Comparison of ENCODE assay signal across 26 mouse cellular contexts in genomic region chr6:114264010-114264409, GRCm38 (mm10). TPM values are rescaled to one million over a fixed set of nuclear protein-coding genes. Genes with fewer than 3 reads are reported as not detected.
DNase-seq lines count a peak whose midpoint lies in the region; ATAC-seq and TF ChIP-seq lines count a peak whose summit lies in the region.
"Had no signal": no experiment of that assay in that cellular context is flagged by ENCODE, and none has a peak within 500 bp of the region (broad histone marks: within the 10 kb centered on the region; RNA-seq: fewer than 3 reads in every experiment).

No protein-coding gene starts in this region.

- no peak for ATAC-seq in heart, embryonic 13.5 days (ENCODE audit: extremely low read depth, insufficient number of reproducible peaks, low FRiP score, low TSS enrichment)
- ATAC-seq in midbrain, embryonic 14.5 days (ENCODE audit: low FRiP score, low TSS enrichment): no peak
- ATAC-seq in midbrain, postnatal 0 days (ENCODE audit: low FRiP score): no peak
- peak; percentile 51 for ATAC-seq in forebrain, embryonic 14.5 days
- peak; percentile 36; the same call in 1 of the 2 replicates for ATAC-seq in forebrain, postnatal 0 days
- ATAC-seq: CD4-positive, CD25-positive, alpha-beta regulatory T cell, adult 4 months; intestine, embryonic 16.5 days; liver, embryonic 12.5 days; liver, postnatal 0 days had no signal

- no peak overlapping the region for H3K27ac ChIP-seq in heart, embryonic 13.5 days (replicated peaks)
- H3K27ac ChIP-seq in midbrain, embryonic 14.5 days (replicated peaks; ENCODE audit: low read depth, low read length): peak overlapping the region; percentile 20; the same call in 1 of the 2 replicates
- H3K27ac ChIP-seq in midbrain, postnatal 0 days (ENCODE audit: low read depth, low read length): no peak overlapping the region
- peak overlapping the region; percentile 16; the same call in 1 of the 2 replicates for H3K27ac ChIP-seq in forebrain, embryonic 14.5 days (ENCODE audit: low read depth, low read length)
- H3K27ac ChIP-seq in forebrain, postnatal 0 days (ENCODE audit: low read depth, low read length): peak overlapping the region; percentile 64
- H3K27ac ChIP-seq: gastrocnemius, adult 2 months; liver, embryonic 12.5 days; midbrain, embryonic 12.5 days; neural tube, embryonic 12.5 days; stomach, embryonic 15.5 days had no signal

- H3K27me3 ChIP-seq in heart, embryonic 13.5 days (replicated peaks): peaks cover 69% of the 10 kb centered on the region
- H3K27me3 ChIP-seq in midbrain, embryonic 14.5 days (ENCODE audit: control insufficient read depth, insufficient read depth, low read length): no peaks in the 10 kb centered on the region
- no peaks in the 10 kb centered on the region for H3K27me3 ChIP-seq in midbrain, postnatal 0 days (ENCODE audit: insufficient read depth, low read length)
- H3K27me3 ChIP-seq in forebrain, embryonic 14.5 days (replicated peaks; ENCODE audit: control insufficient read depth, insufficient read depth, low read length): no peaks in the 10 kb centered on the region
- no peaks in the 10 kb centered on the region for H3K27me3 ChIP-seq in forebrain, postnatal 0 days (ENCODE audit: insufficient read depth, low read length)
- H3K27me3 ChIP-seq: neural tube, embryonic 12.5 days; stomach, embryonic 15.5 days had no signal

- 65% methylated on average over 3 of the region's 3 CpGs for WGBS in heart, embryonic 13.5 days
- 61% methylated on average over 3 of the region's 3 CpGs for WGBS in midbrain, embryonic 14.5 days
- 61% methylated on average over 3 of the region's 3 CpGs for whole genome bisulfite sequencing in midbrain, postnatal 0 days
- 18% methylated on average over 3 of the region's 3 CpGs for WGBS in forebrain, embryonic 14.5 days
- WGBS in forebrain, postnatal 0 days: 29% methylated on average over 3 of the region's 3 CpGs

- H3K4me1 ChIP-seq in heart, embryonic 13.5 days: peaks cover 17% of the 10 kb centered on the region
- H3K4me1 ChIP-seq in midbrain, embryonic 14.5 days (ENCODE audit: control insufficient read depth, insufficient read depth, low read length): peaks cover 18% of the 10 kb centered on the region
- H3K4me1 ChIP-seq in midbrain, postnatal 0 days (ENCODE audit: insufficient read depth, low read length): peaks cover 19% of the 10 kb centered on the region
- peaks cover 23% of the 10 kb centered on the region for H3K4me1 ChIP-seq in forebrain, embryonic 14.5 days (ENCODE audit: control insufficient read depth, insufficient read depth, low read length)
- peaks cover 13% of the 10 kb centered on the region; the same call in 1 of the 2 replicates for H3K4me1 ChIP-seq in forebrain, postnatal 0 days (ENCODE audit: insufficient read depth)
- H3K4me1 ChIP-seq: liver, embryonic 12.5 days; megakaryocyte, embryonic 14.5 days; stomach, embryonic 15.5 days had no signal

- H3K9ac ChIP-seq in heart, embryonic 13.5 days: no peak overlapping the region
- H3K9ac ChIP-seq in midbrain, embryonic 14.5 days (replicated peaks; ENCODE audit: low read length): no peak overlapping the region
- no peak overlapping the region for H3K9ac ChIP-seq in midbrain, postnatal 0 days (replicated peaks; ENCODE audit: low read length, poor library complexity, severe bottlenecking)
- H3K9ac ChIP-seq in forebrain, embryonic 14.5 days (ENCODE audit: low read length): no peak overlapping the region
- no peak overlapping the region for H3K9ac ChIP-seq in forebrain, postnatal 0 days
- H3K9ac ChIP-seq: liver, embryonic 12.5 days; liver, postnatal 0 days; midbrain, embryonic 12.5 days; neural tube, embryonic 12.5 days; stomach, embryonic 15.5 days had no signal

- 0 out of 2 replicates have a peak overlapping the region, but pooled peaks have one; percentile 1 for H3K4me2 ChIP-seq in heart, embryonic 13.5 days
- H3K4me2 ChIP-seq in midbrain, embryonic 14.5 days (ENCODE audit: low read length): no peak overlapping the region
- no peak overlapping the region for H3K4me2 ChIP-seq in midbrain, postnatal 0 days (ENCODE audit: low read depth, low read length, poor library complexity, severe bottlenecking)
- H3K4me2 ChIP-seq in forebrain, embryonic 14.5 days (ENCODE audit: low read length): no peak overlapping the region
- no peak overlapping the region for H3K4me2 ChIP-seq in forebrain, postnatal 0 days (ENCODE audit: low read depth)
- H3K4me2 ChIP-seq: liver, embryonic 12.5 days; midbrain, embryonic 12.5 days; neural tube, embryonic 12.5 days; stomach, embryonic 15.5 days had no signal

- no peak overlapping the region for H3K4me3 ChIP-seq in heart, embryonic 13.5 days
- H3K4me3 ChIP-seq in midbrain, embryonic 14.5 days (replicated peaks; ENCODE audit: low read depth, low read length): no peak overlapping the region
- H3K4me3 ChIP-seq in midbrain, postnatal 0 days (ENCODE audit: low read depth, low read length): no peak overlapping the region
- no peak overlapping the region for H3K4me3 ChIP-seq in forebrain, embryonic 14.5 days (ENCODE audit: low read depth, low read length)
- no peak overlapping the region for H3K4me3 ChIP-seq in forebrain, postnatal 0 days (ENCODE audit: low read depth, low read length)
- H3K4me3 ChIP-seq: gastrocnemius, adult 2 months; liver, embryonic 12.5 days; megakaryocyte, embryonic 14.5 days; midbrain, embryonic 12.5 days; neural tube, embryonic 12.5 days; stomach, embryonic 15.5 days had no signal

- no peak for TF ChIP-seq CTCF in midbrain, postnatal 0 days (IDR thresholded peaks at IDR 0.05)
- TF ChIP-seq CTCF in forebrain, postnatal 0 days (IDR thresholded peaks at IDR 0.05; ENCODE audit: low read depth): no peak

- H3K36me3 ChIP-seq in heart, embryonic 13.5 days: no peaks in the 10 kb centered on the region
- no peaks in the 10 kb centered on the region for H3K36me3 ChIP-seq in midbrain, embryonic 14.5 days (ENCODE audit: control insufficient read depth, insufficient read depth, low read length)
- H3K36me3 ChIP-seq in midbrain, postnatal 0 days (ENCODE audit: insufficient read depth, low read length): no peaks in the 10 kb centered on the region
- no peaks in the 10 kb centered on the region for H3K36me3 ChIP-seq in forebrain, embryonic 14.5 days (ENCODE audit: control insufficient read depth, insufficient read depth, low read length)
- no peaks in the 10 kb centered on the region for H3K36me3 ChIP-seq in forebrain, postnatal 0 days (ENCODE audit: insufficient read depth)
- H3K36me3 ChIP-seq: liver, embryonic 12.5 days; midbrain, embryonic 12.5 days; neural tube, embryonic 12.5 days; stomach, embryonic 15.5 days had no signal

- H3K9me3 ChIP-seq in heart, embryonic 13.5 days: no peaks in the 10 kb centered on the region
- H3K9me3 ChIP-seq in midbrain, embryonic 14.5 days (ENCODE audit: control insufficient read depth, low read length): no peaks in the 10 kb centered on the region
- H3K9me3 ChIP-seq in midbrain, postnatal 0 days (ENCODE audit: low read length): no peaks in the 10 kb centered on the region
- H3K9me3 ChIP-seq in forebrain, embryonic 14.5 days (replicated peaks; ENCODE audit: control insufficient read depth, low read length): no peaks in the 10 kb centered on the region
- no peaks in the 10 kb centered on the region for H3K9me3 ChIP-seq in forebrain, postnatal 0 days (ENCODE audit: low read length)
- H3K9me3 ChIP-seq: liver, embryonic 12.5 days; megakaryocyte, embryonic 14.5 days; midbrain, embryonic 12.5 days; neural tube, embryonic 12.5 days; stomach, embryonic 15.5 days had no signal

- no peak for DNase-seq in heart, adult 18-20 months
- no peak for DNase-seq in midbrain, embryonic 14.5 days
- DNase-seq in midbrain, postnatal 0 days (ENCODE audit: low spot score): no peak
- peak; percentile 69 for DNase-seq in forebrain, embryonic 14.5 days (ENCODE audit: low spot score)
- DNase-seq in forebrain, postnatal 0 days: no peak
- DNase-seq in cerebellum, adult 11 months: no peak
- DNase-seq: adrenal gland, postnatal 14 days; cerebellum, adult 18-20 months; cerebellum, postnatal 14 days; gastrocnemius, adult 2 months; heart, postnatal 14 days; kidney, adult 8-10 months; kidney, postnatal 10 days; layer of hippocampus, postnatal 36 days; left cerebral cortex, postnatal 4 days; liver, postnatal 0 days; lung, postnatal 4 days; right cerebral cortex, postnatal 25 days had no signal

RNA-seq across cellular contexts. Expression of gene Slc6a1, which starts 18.4 kb away (rescaled TPM):
- 0.27 and 0.63 TPM in 2 replicates for polyA plus RNA-seq in heart, embryonic 13.5 days (2015; fragmentation: Nextera tagmentation; extraction: Ambion mirVana)
- under 1 TPM in 1 of 2 experiments, not detected in 1; 0.05 TPM for total RNA-seq in heart, adult 18-20 months (2021)
- 116 and 125 TPM in 2 replicates for polyA plus RNA-seq in midbrain, embryonic 14.5 days (2014; fragmentation: Nextera tagmentation; extraction: Ambion mirVana)
- 434 and 507 TPM in 2 replicates for total RNA-seq in midbrain, postnatal 0 days (2014; rRNA removed)
- polyA plus RNA-seq in midbrain, postnatal 0 days (2015; fragmentation: Nextera tagmentation; extraction: Ambion mirVana): 208 and 221 TPM in 2 replicates
- polyA plus RNA-seq in forebrain, embryonic 14.5 days (2014; fragmentation: Nextera tagmentation; extraction: Ambion mirVana): 74.0 and 95.1 TPM in 2 replicates
- total RNA-seq in forebrain, postnatal 0 days (2014; rRNA removed): 221 and 302 TPM in 2 replicates
- polyA plus RNA-seq in forebrain, postnatal 0 days (2015; fragmentation: Nextera tagmentation; extraction: Ambion mirVana): 105 and 152 TPM in 2 replicates
- total RNA-seq: adrenal gland, postnatal 14 days had no signal
- polyA plus RNA-seq: intestine, embryonic 16.5 days; liver, embryonic 12.5 days; liver, postnatal 0 days had no signal

Comparison
In these comparisons a context has a peak if more than half of its experiments do, and no peak if none do; other contexts are left out.
1. H3K27ac ChIP-seq: peak in midbrain, embryonic 14.5 days (single experiment), forebrain, embryonic 14.5 days (single experiment) and forebrain, postnatal 0 days (single experiment); none in heart, embryonic 13.5 days (single experiment) and midbrain, postnatal 0 days (single experiment).
2. ATAC-seq: peak in forebrain, embryonic 14.5 days (single experiment) and forebrain, postnatal 0 days (single experiment); none in heart, embryonic 13.5 days (single experiment), midbrain, embryonic 14.5 days (single experiment) and midbrain, postnatal 0 days (single experiment).
3. RNA of gene Slc6a1, which starts 18.4 kb away (polyA plus RNA-seq): 208 to 221 TPM in midbrain, postnatal 0 days, 105 to 152 TPM in forebrain, postnatal 0 days, 116 to 125 TPM in midbrain, embryonic 14.5 days and 74.0 to 95.1 TPM in forebrain, embryonic 14.5 days; 0.27 to 0.63 TPM in heart, embryonic 13.5 days; every median in the first group is over 10 times any median in the second.